Mouse (Mus musculus): ENCODE data around the gene Trmt10a.

The Trmt10a gene

DNA sequence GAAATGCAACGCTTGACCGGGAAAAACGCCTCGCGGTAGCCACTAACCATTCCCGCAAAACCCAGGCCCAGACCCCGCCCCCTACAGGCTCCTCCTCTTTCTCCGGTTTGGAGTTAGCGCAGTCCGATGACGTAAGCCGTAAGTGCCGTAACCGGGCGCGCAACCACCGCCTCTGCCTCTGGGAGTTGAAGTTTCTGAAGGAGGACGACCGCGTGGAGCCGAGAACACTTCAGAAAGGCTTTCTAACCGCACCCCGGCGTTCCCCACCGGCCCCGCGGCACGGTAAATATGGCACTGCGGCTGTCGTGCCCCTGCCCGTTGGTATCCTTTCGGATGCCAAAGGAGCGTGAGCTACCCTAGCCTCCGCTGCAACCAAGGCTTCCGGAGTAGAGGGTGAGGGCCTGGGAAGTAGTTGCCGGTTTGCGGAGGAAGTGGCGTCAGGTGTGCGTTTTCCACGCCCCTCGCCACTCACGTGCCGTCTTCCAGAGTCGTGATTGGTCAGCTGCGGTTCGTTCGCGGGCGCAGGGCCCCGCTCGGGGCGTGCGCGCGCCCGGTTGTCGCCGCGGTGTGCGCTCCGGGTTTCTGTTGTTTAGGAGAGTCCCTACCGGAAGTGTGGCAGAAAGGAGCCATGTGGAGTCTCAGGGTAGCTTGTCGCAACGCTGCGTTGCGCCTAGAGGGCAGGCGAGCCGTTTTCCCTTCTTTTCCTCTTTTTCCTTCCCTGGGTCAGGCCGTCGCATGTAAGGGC is at the start of gene Trmt10a:
TSS of gene Trmt10a (plus strand) at position 134 of the 745 bp plus-strand sequence.
- DNase-seq, result peak; percentile 97

- peak; percentile 53 for DNase-seq
Measured at GRCm38 (mm10) chr3:138095301-138095700, 47.9 kb upstream of the Trmt10a start.

GRCm38 (mm10) chr3:138095718-138096117 is 47.5 kb upstream of the Trmt10a start:
- DNase-seq, result no peak

DNA sequence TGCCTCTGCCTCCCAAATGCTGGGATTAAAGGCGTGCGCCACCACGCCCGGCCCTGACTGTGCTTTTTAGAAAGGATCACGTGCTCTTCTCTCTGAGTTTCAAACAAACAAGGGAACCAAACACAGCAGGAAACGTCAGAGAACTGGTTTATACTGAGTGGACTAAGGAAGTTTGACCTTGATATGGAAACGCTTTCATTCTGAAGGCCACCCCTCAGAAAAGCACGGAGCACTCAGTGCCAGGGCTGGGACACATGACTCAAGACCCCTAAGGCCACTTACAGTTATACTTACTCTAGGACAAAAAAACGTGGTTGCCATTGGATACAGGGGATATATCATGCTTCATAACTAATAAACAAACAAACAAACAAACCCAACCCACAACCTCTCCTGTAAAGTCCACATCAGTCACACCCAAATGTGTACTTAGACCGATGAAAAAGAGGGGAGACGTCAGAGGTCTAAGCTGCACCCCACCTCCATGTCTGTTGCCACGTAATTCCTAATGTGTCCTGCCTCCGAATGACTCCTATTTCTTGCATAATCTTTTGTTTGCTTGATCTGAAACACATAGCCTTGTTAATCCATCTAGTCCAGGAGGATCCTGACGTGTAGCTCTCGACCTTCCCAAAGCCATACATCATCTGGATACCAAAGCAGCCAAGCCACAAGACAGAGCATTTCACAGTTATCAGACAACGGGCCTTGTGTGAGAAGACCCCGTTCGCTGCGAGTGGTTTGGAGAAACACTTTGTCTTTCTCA is 46.8 kb upstream of the Trmt10a start:
- no peak for DNase-seq

- DNase-seq, result no peak
Measured at GRCm38 (mm10) chr3:138097718-138098117, 45.5 kb upstream of the Trmt10a start.

DNA sequence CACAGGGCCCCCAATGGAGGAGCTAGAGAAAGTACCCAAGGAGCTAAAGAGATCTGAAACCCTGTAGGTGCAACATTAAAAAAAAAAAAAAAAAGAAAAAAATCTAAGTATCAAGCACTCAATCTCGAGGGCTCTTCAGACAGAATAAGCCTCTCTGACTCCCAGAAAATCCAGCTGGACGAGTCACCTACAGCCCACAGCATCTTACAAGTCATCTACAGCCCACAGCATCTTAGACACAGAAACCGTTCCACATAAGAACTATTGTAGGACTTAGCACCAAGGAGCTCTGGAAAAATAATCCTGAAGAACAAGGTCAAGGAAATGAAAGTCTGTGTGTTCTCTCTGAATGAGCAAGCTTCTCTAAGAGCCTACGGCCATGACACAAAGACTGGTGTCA is 41.3 kb upstream of the Trmt10a start:
- DNase-seq, result no peak

- DNase-seq, result no peak
Measured at GRCm38 (mm10) chr3:138103690-138104089, 39.6 kb upstream of the Trmt10a start.

DNA sequence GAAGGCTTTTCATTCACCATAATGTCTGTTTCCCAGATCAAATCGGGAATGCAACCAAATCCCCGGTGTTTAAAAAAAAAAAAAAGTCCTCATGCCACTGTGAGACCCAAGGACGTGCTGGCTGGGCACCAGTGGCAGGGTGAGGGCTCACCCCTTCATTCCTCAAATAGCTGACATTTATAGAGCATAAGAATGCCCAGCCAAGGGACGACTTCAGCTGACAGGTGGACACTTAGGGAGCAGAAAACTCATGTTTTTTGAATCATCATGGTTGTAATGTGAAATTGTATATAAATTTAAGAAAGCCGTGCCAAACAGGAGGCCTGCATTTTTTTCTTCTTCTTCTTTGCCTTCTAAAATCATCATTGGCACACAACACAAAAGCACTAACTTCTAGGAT is 38.2 kb upstream of the Trmt10a start:
- no peak for DNase-seq

- DNase-seq, result no peak
Measured at GRCm38 (mm10) chr3:138106887-138107286, 36.4 kb upstream of the Trmt10a start.

DNA sequence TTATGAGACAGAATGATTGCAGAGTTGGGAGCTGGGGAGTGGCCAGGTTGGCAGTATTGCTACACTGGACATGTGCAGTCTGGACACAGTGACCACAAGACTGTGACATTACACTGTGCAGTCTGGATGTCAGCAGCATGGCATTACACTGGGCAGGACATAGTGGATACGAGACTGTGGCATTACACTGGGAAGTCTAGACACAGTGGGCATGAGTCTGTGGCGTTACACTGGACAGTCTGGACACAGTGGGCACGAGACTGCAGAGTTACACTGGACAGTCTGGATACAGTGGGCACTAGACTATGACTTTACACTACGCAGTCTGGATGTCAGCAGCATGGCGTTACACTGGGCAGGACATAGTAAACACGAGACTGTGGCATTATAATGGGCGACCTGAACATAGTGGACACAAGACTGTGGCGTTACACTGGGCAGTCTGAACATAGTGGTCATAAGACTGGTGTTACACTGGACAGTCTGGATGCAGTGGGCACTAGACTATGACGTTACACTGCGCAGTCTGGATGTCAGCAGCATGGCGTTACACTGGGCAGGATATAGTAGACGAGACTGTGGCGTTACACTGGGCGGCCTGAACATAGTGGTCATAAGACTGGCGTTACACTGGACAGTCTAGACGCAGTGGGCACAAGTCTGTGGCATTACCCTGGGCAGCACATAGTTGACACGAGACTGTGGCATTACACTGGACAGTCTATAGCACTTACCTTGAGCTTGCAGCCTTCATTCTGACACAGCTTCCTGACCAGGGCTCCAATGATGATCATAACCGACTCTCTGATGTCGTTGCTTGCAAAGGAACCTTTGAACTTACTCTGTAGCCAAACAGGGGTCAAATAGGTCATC is 32.1 kb upstream of the Trmt10a start:
- no peak for DNase-seq

GRCm38 (mm10) chr3:138114106-138114505 is 29.1 kb upstream of the Trmt10a start:
- DNase-seq, result no peak

DNA sequence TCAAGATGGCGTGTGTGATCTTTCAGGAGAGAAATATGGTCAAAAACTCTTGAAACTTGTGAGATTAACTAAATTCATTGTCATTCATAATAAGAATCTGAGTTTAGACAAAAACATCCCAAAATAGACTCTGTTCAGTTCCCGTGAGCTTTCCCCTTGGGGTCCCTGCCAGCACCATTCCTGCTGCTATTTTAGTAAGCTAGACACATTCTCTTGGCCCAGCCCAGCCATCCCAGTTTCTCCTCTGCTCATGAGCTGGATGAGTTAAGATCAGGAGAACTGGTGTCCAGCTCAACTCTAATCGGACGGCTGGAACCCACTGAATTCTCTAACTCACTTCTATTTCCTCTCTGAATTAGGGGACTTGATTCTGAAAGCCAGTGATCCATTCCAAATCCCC is 26.4 kb upstream of the Trmt10a start:
- DNase-seq, result no peak

DNA sequence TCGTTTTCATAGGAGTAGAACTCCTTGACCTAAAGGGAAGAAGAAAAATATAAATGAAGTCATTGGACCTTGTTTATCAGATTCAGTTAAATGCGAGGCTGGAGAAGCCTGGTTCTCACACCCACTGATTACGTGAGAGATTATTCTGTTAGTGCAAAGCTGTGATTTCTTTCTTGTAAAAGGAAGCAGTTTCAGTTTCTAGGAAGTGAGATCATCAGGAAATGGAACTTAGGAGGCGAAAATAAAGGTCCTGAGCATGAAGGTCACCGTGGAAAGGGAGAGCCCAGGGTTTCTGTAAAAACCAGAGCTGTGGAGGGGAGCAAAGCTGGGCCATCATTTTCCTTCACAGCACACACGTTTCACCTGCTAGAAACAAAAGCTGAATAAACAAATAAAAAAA is 24.9 kb upstream of the Trmt10a start:
- DNase-seq, result no peak

DNA sequence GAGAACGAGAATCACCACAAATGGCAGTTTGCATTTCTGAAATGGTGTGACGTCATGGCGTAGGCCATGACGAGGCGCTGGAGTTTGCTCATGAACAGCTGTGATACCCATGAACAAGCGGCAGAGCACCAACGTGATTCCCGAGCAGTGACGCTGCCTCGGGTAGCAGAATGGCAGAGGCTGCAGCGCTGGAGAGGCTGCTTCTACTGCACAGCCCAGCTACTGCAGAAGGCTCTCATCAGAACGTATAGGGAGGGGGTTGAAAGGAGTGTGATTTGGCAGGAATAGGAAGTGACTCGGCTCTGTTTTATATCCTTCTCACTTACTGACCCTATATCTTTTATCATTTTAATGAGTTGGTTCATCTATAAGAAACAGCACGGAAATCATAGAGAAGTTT is 24.4 kb upstream of the Trmt10a start:
- DNase-seq, result no peak

GRCm38 (mm10) chr3:138119444-138120105 is 23.7 kb upstream of the Trmt10a start:
- no peak for DNase-seq

- DNase-seq, result no peak
Measured at GRCm38 (mm10) chr3:138121461-138121860, 21.8 kb upstream of the Trmt10a start.

- no peak for DNase-seq
Measured at GRCm38 (mm10) chr3:138123842-138124241, 19.4 kb upstream of the Trmt10a start.

- DNase-seq, result no peak
Measured at GRCm38 (mm10) chr3:138129110-138129509, 14.1 kb upstream of the Trmt10a start.

GRCm38 (mm10) chr3:138130692-138131091 is 12.6 kb upstream of the Trmt10a start:
- no peak for DNase-seq

- DNase-seq, result no peak
Measured at GRCm38 (mm10) chr3:138131168-138131567, 12.1 kb upstream of the Trmt10a start.

GRCm38 (mm10) chr3:138133463-138133862 is 9.8 kb upstream of the Trmt10a start:
- DNase-seq, result no peak

- no peak for DNase-seq
Measured at GRCm38 (mm10) chr3:138133916-138134315, 9.3 kb upstream of the Trmt10a start.

- no peak for DNase-seq
Measured at GRCm38 (mm10) chr3:138134528-138134927, 8.7 kb upstream of the Trmt10a start.
